10 mouse cellular contexts compared by ENCODE assay signal in genomic region chr6:143109622-143110218, GRCm38 (mm10).
"Had no signal": no experiment of that assay in that cellular context is flagged by ENCODE, and none has a peak within 500 bp of the region (broad histone marks: within the 10 kb centered on the region; RNA-seq: fewer than 3 reads in every experiment).

No protein-coding gene starts in this region.

- H3K27ac ChIP-seq: limb, embryonic 13.5 days; liver, embryonic 14.5 days; midbrain, embryonic 15.5 days; neural tube, embryonic 12.5 days had no signal

- DNase-seq: kidney, adult 18-20 months; layer of hippocampus, adult 9-11 months; lung, adult 18-20 months; retina, postnatal 1 day; right cerebral cortex, postnatal 14 days had no signal

- H3K4me2 ChIP-seq: limb, embryonic 13.5 days; midbrain, embryonic 11.5 days; midbrain, embryonic 15.5 days; neural tube, embryonic 12.5 days had no signal

- ATAC-seq: midbrain, embryonic 15.5 days had no signal

- H3K4me1 ChIP-seq: limb, embryonic 13.5 days; midbrain, embryonic 15.5 days; neural tube, embryonic 12.5 days had no signal

- H3K9ac ChIP-seq: limb, embryonic 13.5 days; liver, embryonic 14.5 days; midbrain, embryonic 15.5 days; neural tube, embryonic 12.5 days had no signal

- H3K36me3 ChIP-seq: limb, embryonic 13.5 days; midbrain, embryonic 15.5 days; neural tube, embryonic 12.5 days had no signal

- H3K27me3 ChIP-seq: limb, embryonic 13.5 days; midbrain, embryonic 15.5 days; neural tube, embryonic 12.5 days had no signal

- H3K4me3 ChIP-seq: limb, embryonic 13.5 days; midbrain, embryonic 15.5 days; neural tube, embryonic 12.5 days had no signal

- H3K9me3 ChIP-seq: limb, embryonic 13.5 days; midbrain, embryonic 15.5 days; neural tube, embryonic 12.5 days had no signal
